31 mouse cellular contexts compared by ENCODE assay signal in the genomic region with DNA sequence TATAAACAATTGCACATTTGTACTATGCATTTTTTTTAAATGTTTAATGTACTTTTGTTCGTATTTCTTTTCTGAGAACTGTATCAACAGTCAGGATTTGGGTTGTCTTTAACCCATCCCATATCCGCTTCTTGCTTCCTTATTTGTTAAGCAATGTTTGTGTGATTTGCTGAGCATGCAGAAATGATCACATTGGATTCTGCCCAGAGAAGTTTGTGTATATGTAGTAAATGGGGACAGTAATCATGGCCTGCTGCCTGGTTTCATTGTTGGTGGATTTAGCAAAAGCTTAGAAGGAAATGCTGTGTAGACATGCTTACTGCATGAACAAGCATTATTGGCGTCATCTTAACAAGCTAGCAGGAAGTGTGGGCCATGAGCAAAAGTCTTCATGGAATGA. TPM values are rescaled to one million over a fixed set of nuclear protein-coding genes. Genes with fewer than 3 reads are reported as not detected.
DNase-seq lines count a peak whose midpoint lies in the region; ATAC-seq and TF ChIP-seq lines count a peak whose summit lies in the region.
"Had no signal": no experiment of that assay in that cellular context is flagged by ENCODE, and none has a peak within 500 bp of the region (broad histone marks: within the 10 kb centered on the region; RNA-seq: fewer than 3 reads in every experiment).

No protein-coding gene starts in this region.

- no peak overlapping the region for H3K4me2 ChIP-seq in lung, embryonic 16.5 days (ENCODE audit: low read depth, low read length)
- H3K4me2 ChIP-seq: kidney, embryonic 15.5 days; liver, embryonic 12.5 days; lung, embryonic 15.5 days; stomach, embryonic 15.5 days had no signal

- no peak overlapping the region for H3K4me3 ChIP-seq in lung, embryonic 16.5 days (ENCODE audit: low read length)
- no peak overlapping the region for H3K4me3 ChIP-seq in gastrocnemius, adult 2 months
- H3K4me3 ChIP-seq: forebrain, embryonic 10.5 days; heart, adult 2 months; hindbrain, embryonic 10.5 days; kidney, embryonic 15.5 days; left cerebral cortex, adult 2 months; limb, embryonic 10.5 days; liver, embryonic 12.5 days; lung, embryonic 15.5 days; midbrain, embryonic 10.5 days; stomach, embryonic 15.5 days had no signal

- H3K36me3 ChIP-seq in lung, embryonic 16.5 days (ENCODE audit: control insufficient read depth, insufficient read depth, low read length), result no peaks in the 10 kb centered on the region
- H3K36me3 ChIP-seq: forebrain, embryonic 10.5 days; G1E; hindbrain, embryonic 10.5 days; kidney, embryonic 15.5 days; limb, embryonic 10.5 days; liver, embryonic 12.5 days; lung, embryonic 15.5 days; midbrain, embryonic 10.5 days; stomach, embryonic 15.5 days had no signal

- no peaks in the 10 kb centered on the region for H3K27me3 ChIP-seq in lung, embryonic 16.5 days (ENCODE audit: control insufficient read depth, insufficient read depth, low read depth, low read length)
- H3K27me3 ChIP-seq: kidney, embryonic 15.5 days; liver, embryonic 12.5 days; lung, embryonic 15.5 days; Patski; stomach, embryonic 15.5 days had no signal

- H3K27ac ChIP-seq in lung, embryonic 16.5 days (ENCODE audit: low read length), result no peak overlapping the region
- H3K27ac ChIP-seq in gastrocnemius, adult 2 months, result no peak overlapping the region
- H3K27ac ChIP-seq: forebrain, embryonic 10.5 days; heart, adult 2 months; hindbrain, embryonic 10.5 days; kidney, embryonic 15.5 days; left cerebral cortex, adult 2 months; limb, embryonic 10.5 days; liver, embryonic 12.5 days; lung, embryonic 15.5 days; midbrain, embryonic 10.5 days; stomach, embryonic 15.5 days had no signal

- H3K9me3 ChIP-seq in lung, embryonic 16.5 days (ENCODE audit: control insufficient read depth, low read length), result no peaks in the 10 kb centered on the region
- H3K9me3 ChIP-seq: forebrain, embryonic 10.5 days; G1E; hindbrain, embryonic 10.5 days; kidney, embryonic 15.5 days; limb, embryonic 10.5 days; liver, embryonic 12.5 days; lung, embryonic 15.5 days; midbrain, embryonic 10.5 days; stomach, embryonic 15.5 days had no signal

- no peak for TF ChIP-seq CTCF in gastrocnemius, adult 2 months (IDR thresholded peaks at IDR 0.05)

- WGBS in lung, embryonic 16.5 days, result 57% methylated on average over 3 of the region's 3 CpGs

- ATAC-seq in lung, embryonic 16.5 days (ENCODE audit: low read depth), result peak; percentile 64; the same call in 1 of the 2 replicates
- ATAC-seq: CD4-positive, CD25-positive, alpha-beta regulatory T cell, adult 4 months; forebrain, postnatal 0 days; hindbrain, embryonic 16.5 days; intestine, postnatal 0 days; liver, embryonic 12.5 days; midbrain, embryonic 16.5 days; Patski had no signal

- no peak overlapping the region for H3K9ac ChIP-seq in lung, embryonic 16.5 days (ENCODE audit: low read length)
- H3K9ac ChIP-seq: forebrain, postnatal 0 days; kidney, embryonic 15.5 days; liver, embryonic 12.5 days; lung, embryonic 15.5 days; stomach, embryonic 15.5 days had no signal

- intact Hi-C loops in heart, postnatal 10 days (cut with DNase I), result no loop called here
- intact Hi-C loops in left cerebral cortex, postnatal 14 days (cut with DNase I), result no loop called here
- intact Hi-C loops in gastrocnemius, adult 2 months (cut with DNase I), result loop anchor here (5.0 kb wide), 1 partner anchor 40 kb away; no protein-coding TSS in a partner anchor

- peak; percentile 23 to 33 for DNase-seq in heart, adult 9 months (ENCODE audit: low spot score in 2 of 2)
- DNase-seq in heart, postnatal 10 days, result no peak
- DNase-seq in lung, postnatal 4 days, result no peak
- peak; percentile 19 for DNase-seq in lung, postnatal 36 days
- no peak for DNase-seq in left cerebral cortex, postnatal 14 days (ENCODE audit: low spot score in 2 of 2)
- no peak for DNase-seq in gastrocnemius, adult 2 months
- DNase-seq: adrenal gland, adult 2 months; cerebellum, adult 18-20 months; cerebellum, postnatal 14 days; forebrain, postnatal 0 days; gastrocnemius, postnatal 25 days; heart, adult 2 months; kidney, postnatal 36 days; thymus, adult 2 months; thymus, postnatal 4 days had no signal

- peaks cover 8% of the 10 kb centered on the region; the same call in 1 of the 2 replicates for H3K4me1 ChIP-seq in lung, embryonic 16.5 days (replicated peaks; ENCODE audit: control insufficient read depth, insufficient read depth, low read length)
- H3K4me1 ChIP-seq: liver, embryonic 12.5 days had no signal

RNA-seq across cellular contexts. Expression of a gene that starts 39.3 kb away (rescaled TPM):
- total RNA-seq in heart, postnatal 10 days (2021), result 1 to 10 TPM; 7.5 to 7.8 TPM
- polyA plus RNA-seq in lung, embryonic 16.5 days (2015; fragmentation: Nextera tagmentation; extraction: Ambion mirVana), result 2.4 and 2.5 TPM in 2 replicates
- total RNA-seq in left cerebral cortex, postnatal 14 days (2021), result 10 to 100 TPM; 42.8 to 43.4 TPM
- 1 to 10 TPM; 6.0 to 7.0 TPM for total RNA-seq in gastrocnemius, adult 2 months (2021)
- total RNA-seq: G1E had no signal
- polyA plus RNA-seq: G1E had no signal

Comparison
In these comparisons a context has a peak if more than half of its experiments do, and no peak if none do; other contexts are left out.
1. DNase-seq: peak in heart, adult 9 months (2 of 2) and lung, postnatal 36 days (single experiment); none in heart, postnatal 10 days (0 of 2), lung, postnatal 4 days (0 of 2), left cerebral cortex, postnatal 14 days (0 of 2) and gastrocnemius, adult 2 months (single experiment).
2. RNA of a gene that starts 39.3 kb away (total RNA-seq): 42.8 to 43.4 TPM in left cerebral cortex, postnatal 14 days; 7.5 to 7.8 TPM in heart, postnatal 10 days and 6.0 to 7.0 TPM in gastrocnemius, adult 2 months; every median in the first group is over 4 times any median in the second.